Comparison of ENCODE assay signal across 20 mouse cellular contexts in the genomic region with DNA sequence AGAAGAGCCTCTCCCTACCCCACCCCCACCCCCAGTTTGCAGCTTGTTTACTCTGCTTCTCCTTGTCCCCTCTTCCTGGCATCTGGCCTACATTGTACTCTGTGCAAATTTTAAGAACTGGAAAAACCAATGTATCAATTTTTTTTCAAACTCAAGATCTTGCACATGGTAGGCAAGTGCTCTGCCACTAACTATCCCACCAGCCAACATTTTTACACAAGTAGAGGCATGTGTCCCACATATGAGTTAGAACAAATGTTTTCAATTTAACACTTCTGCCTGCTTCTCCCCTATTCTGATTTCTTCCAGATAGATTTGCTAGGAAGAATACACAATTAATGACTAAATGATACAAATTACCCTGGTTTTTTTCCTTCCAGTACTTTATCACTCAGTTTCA. TPM values are rescaled to one million over a fixed set of nuclear protein-coding genes. Genes with fewer than 3 reads are reported as not detected.
"Had no signal": no experiment of that assay in that cellular context is flagged by ENCODE, and none has a peak within 500 bp of the region (broad histone marks: within the 10 kb centered on the region; RNA-seq: fewer than 3 reads in every experiment).

No protein-coding gene starts in this region.

- H3K4me1 ChIP-seq: stomach, embryonic 15.5 days had no signal

- H3K4me2 ChIP-seq: midbrain, embryonic 11.5 days; midbrain, embryonic 13.5 days; midbrain, embryonic 15.5 days; neural tube, embryonic 12.5 days; stomach, embryonic 15.5 days had no signal

- H3K27ac ChIP-seq: macrophage; midbrain, embryonic 13.5 days; midbrain, embryonic 15.5 days; neural tube, embryonic 12.5 days; stomach, embryonic 15.5 days; stomach, postnatal 0 days had no signal

- H3K4me3 ChIP-seq: megakaryocyte, embryonic 14.5 days; midbrain, embryonic 13.5 days; midbrain, embryonic 15.5 days; neural tube, embryonic 12.5 days; stomach, embryonic 15.5 days had no signal

- DNase-seq: lung, adult 2 months; lung, postnatal 10 days; lung, postnatal 36 days; right cerebral cortex, postnatal 14 days; thymus, adult 2 months; thymus, postnatal 25 days; thymus, postnatal 4 days had no signal

- H3K9ac ChIP-seq: midbrain, embryonic 13.5 days; midbrain, embryonic 15.5 days; neural tube, embryonic 12.5 days; stomach, embryonic 15.5 days had no signal

- H3K27me3 ChIP-seq: midbrain, embryonic 13.5 days; midbrain, embryonic 15.5 days; neural tube, embryonic 12.5 days; stomach, embryonic 15.5 days had no signal

- ATAC-seq: midbrain, embryonic 13.5 days; midbrain, embryonic 15.5 days had no signal

- H3K9me3 ChIP-seq: megakaryocyte, embryonic 14.5 days; midbrain, embryonic 13.5 days; midbrain, embryonic 15.5 days; neural tube, embryonic 12.5 days; stomach, embryonic 15.5 days had no signal

- H3K36me3 ChIP-seq: midbrain, embryonic 13.5 days; midbrain, embryonic 15.5 days; neural tube, embryonic 12.5 days; stomach, embryonic 15.5 days had no signal

RNA-seq across cellular contexts. Expression of a gene that starts 49.3 kb away (rescaled TPM):
- total RNA-seq: megakaryocyte progenitor cell, adult 5-6 weeks; midbrain, postnatal 0 days; neutrophil, adult 5-6 weeks had no signal
- polyA plus RNA-seq: midbrain, embryonic 11.5 days; midbrain, embryonic 15.5 days; midbrain, postnatal 0 days; neural tube, embryonic 12.5 days; neural tube, embryonic 14.5 days; spleen, adult 2 months; thymus, adult 2 months had no signal
